Mouse (Mus musculus) lung, adult 2 months (tissue): ENCODE results near the gene Bicc1. TPM values are rescaled to one million over a fixed set of nuclear protein-coding genes. Genes with fewer than 3 reads are reported as not detected.

Experiments used
- DNase-seq: peaks from one replicate; pipeline ENCODE4 v3.0.0; 2022
- H3K4me1 ChIP-seq: fragments of 200-500 bp; 2 replicates; pipeline ENCODE4 v1.6.1; 2011; ENCODE audit warnings: low read length; ENCODE audit not compliant: control insufficient read depth, insufficient read depth
- H3K4me3 ChIP-seq: fragments of 200-500 bp; replicated peaks from 2 replicates; pipeline ENCODE3; 2011; ENCODE audit warnings: low read depth, mild to moderate bottlenecking, control low read depth, low read length; ENCODE audit errors: extremely low read depth
- CTCF ChIP-seq: fragments of 200-500 bp; IDR thresholded peaks from 2 replicates; pipeline ENCODE4 v1.5.1; 2011; ENCODE audit warnings: mild to moderate bottlenecking, low read length, control low read depth; ENCODE audit not compliant: insufficient read depth
- POLR2A ChIP-seq: fragments of 200-500 bp; IDR thresholded peaks from 2 replicates; pipeline ENCODE4 v1.6.1; 2011; ENCODE audit warnings: low read depth, mild to moderate bottlenecking, control low read depth, low read length, borderline replicate concordance; ENCODE audit errors: extremely low read depth
- WGBS: fragments of 180-500 bp; shearing (Covaris S2); methylation state at CpG from one replicate; pipeline ENCODE4 v1.1.7; 2018; 5-methylcytosine and 5-hydroxymethylcytosine counted together
- polyA plus RNA-seq: library from polyadenylated mRNA; depleted of rRNA; stranded (reverse); fragments of >200 nt; gene quantifications from 2 replicates; pipeline ENCODE4 v1.2.3, GENCODE M21; 2012; rRNA removed

Gene Bicc1
- polyA plus RNA-seq, 1 experiment = 23.5 TPM

- no peak for DNase-seq
- Histone ChIP-seq H3K4me1 (no peaks in the 10 kb centered on the region), H3K4me3 (no peak overlapping the region)
- no peak for TF ChIP-seq POLR2A
- TF ChIP-seq CTCF = no peak
- WGBS = 74% methylated on average over 8 of the region's 8 CpGs
Observed at GRCm38 (mm10) chr10:70895891-70896290, 263.6 kb downstream of the Bicc1 start.

GRCm38 (mm10) chr10:70878046-70878445 is 281.5 kb downstream of the Bicc1 start:
- H3K4me1 ChIP-seq = no peaks in the 10 kb centered on the region
- no peak for TF ChIP-seq CTCF
- no peak for TF ChIP-seq POLR2A
- DNase-seq = no peak

GRCm38 (mm10) chr10:70877631-70878030 is 281.9 kb downstream of the Bicc1 start:
- TF ChIP-seq CTCF = no peak
- no peak for TF ChIP-seq POLR2A
- no peaks in the 10 kb centered on the region for H3K4me1 ChIP-seq
- 69% methylated on average over 8 of the region's 8 CpGs for WGBS
- H3K4me3 ChIP-seq = no peak overlapping the region
- no peak for DNase-seq

More at GRCm38 (mm10) chr10:70878046-70878445, 281.5 kb downstream of the Bicc1 start:
- 12% methylated on average over 1 of the region's 1 CpGs for WGBS
- no peak overlapping the region for H3K4me3 ChIP-seq

- DNase-seq = no peak
- Histone ChIP-seq H3K4me1 (no peaks in the 10 kb centered on the region), H3K4me3 (no peak overlapping the region)
- TF ChIP-seq POLR2A = no peak
- no peak for TF ChIP-seq CTCF
- 81% methylated on average over 9 of the region's 9 CpGs for WGBS
Observed at GRCm38 (mm10) chr10:70876522-70876921, 283.0 kb downstream of the Bicc1 start.

GRCm38 (mm10) chr10:70876119-70876518 is 283.4 kb downstream of the Bicc1 start:
- WGBS = 68% methylated on average over 8 of the region's 8 CpGs
- Histone ChIP-seq H3K4me1 (no peaks in the 10 kb centered on the region), H3K4me3 (no peak overlapping the region)
- TF ChIP-seq POLR2A = no peak
- TF ChIP-seq CTCF = no peak
- DNase-seq = no peak

- no peak overlapping the region for H3K4me3 ChIP-seq
- no peak for DNase-seq
- no peaks in the 10 kb centered on the region for H3K4me1 ChIP-seq
- no peak for TF ChIP-seq POLR2A
- TF ChIP-seq CTCF = no peak
- WGBS = 53% methylated on average over 12 of the region's 12 CpGs
Observed at GRCm38 (mm10) chr10:70874994-70875538, 284.4 kb downstream of the Bicc1 start.

Other genes starting within 250 kb of the Bicc1 start
- gene Tfam, start 78.6 kb upstream of the Bicc1 start, polyA plus RNA-seq = 4.5 and 5.1 TPM in 2 replicates
- 31.4 and 34.3 TPM in 2 replicates for gene Ube2d1, start 125.6 kb upstream of the Bicc1 start, polyA plus RNA-seq
- gene Cisd1, start 185.3 kb upstream of the Bicc1 start, polyA plus RNA-seq = 35.7 and 40.6 TPM in 2 replicates
- gene Ipmk, start 188.1 kb upstream of the Bicc1 start, polyA plus RNA-seq = 12.2 and 12.4 TPM in 2 replicates